Mouse (Mus musculus): Measurements from ENCODE around the gene Alox12.

Alox12 gene

GRCm38 (mm10) chr11:70242591-70242990 is 12.6 kb downstream of the Alox12 start:
- in situ Hi-C loops (cut with MboI; ENCODE audit: low sequenced_read_pairs) = no loop called here

GRCm38 (mm10) chr11:70239541-70240279 is 15.4 kb downstream of the Alox12 start, which contains the start of the genes Gm21988 and Rnasek:
Gene Gm21988 (minus strand): TSS chr11:70239830.
Gene Rnasek (minus strand): TSS chr11:70239842.
- in situ Hi-C loops (cut with MboI; ENCODE audit: low sequenced_read_pairs) = no loop called here

GRCm38 (mm10) chr11:70238591-70239440 is 16.3 kb downstream of the Alox12 start:
- in situ Hi-C loops (cut with MboI; ENCODE audit: low sequenced_read_pairs) = no loop called here

GRCm38 (mm10) chr11:70237457-70238167 is 17.5 kb downstream of the Alox12 start, which contains the start of gene 0610010K14Rik:
Gene 0610010K14Rik (minus strand): TSS chr11:70237914.
- in situ Hi-C loops (cut with MboI; ENCODE audit: low sequenced_read_pairs) = no loop called here

GRCm38 (mm10) chr11:70236717-70237116 is 18.4 kb downstream of the Alox12 start:
- in situ Hi-C loops (cut with MboI; ENCODE audit: low sequenced_read_pairs) = no loop called here

GRCm38 (mm10) chr11:70235254-70235900 is 19.8 kb downstream of the Alox12 start:
- in situ Hi-C loops (cut with MboI; ENCODE audit: low sequenced_read_pairs) = no loop called here

GRCm38 (mm10) chr11:70234497-70234896 is 20.7 kb downstream of the Alox12 start:
- in situ Hi-C loops (cut with MboI; ENCODE audit: low sequenced_read_pairs) = no loop called here

GRCm38 (mm10) chr11:70234037-70234436 is 21.1 kb downstream of the Alox12 start:
- in situ Hi-C loops (cut with MboI; ENCODE audit: low sequenced_read_pairs) = no loop called here

GRCm38 (mm10) chr11:70233016-70233415 is 22.1 kb downstream of the Alox12 start:
- in situ Hi-C loops (cut with MboI; ENCODE audit: low sequenced_read_pairs) = no loop called here

GRCm38 (mm10) chr11:70232546-70232945 is 22.6 kb downstream of the Alox12 start:
- in situ Hi-C loops (cut with MboI; ENCODE audit: low sequenced_read_pairs) = no loop called here

GRCm38 (mm10) chr11:70230239-70230727 is 24.9 kb downstream of the Alox12 start:
- in situ Hi-C loops (cut with MboI; ENCODE audit: low sequenced_read_pairs) = no loop called here

GRCm38 (mm10) chr11:70229260-70230010 is 25.7 kb downstream of the Alox12 start, which contains the start of gene Bcl6b:
Gene Bcl6b (minus strand): TSS chr11:70229798.
- in situ Hi-C loops (cut with MboI; ENCODE audit: low sequenced_read_pairs) = no loop called here

GRCm38 (mm10) chr11:70228828-70229227 is 26.3 kb downstream of the Alox12 start:
- in situ Hi-C loops (cut with MboI; ENCODE audit: low sequenced_read_pairs) = no loop called here

- in situ Hi-C loops (cut with MboI; ENCODE audit: low sequenced_read_pairs) = no loop called here
Measured at GRCm38 (mm10) chr11:70227661-70228245, 27.4 kb downstream of the Alox12 start.

- in situ Hi-C loops (cut with MboI; ENCODE audit: low sequenced_read_pairs) = no loop called here
Measured at GRCm38 (mm10) chr11:70227126-70227525, 28.0 kb downstream of the Alox12 start.

GRCm38 (mm10) chr11:70226602-70226890 is 28.6 kb downstream of the Alox12 start:
- in situ Hi-C loops (cut with MboI; ENCODE audit: low sequenced_read_pairs) = no loop called here

- in situ Hi-C loops (cut with MboI; ENCODE audit: low sequenced_read_pairs) = no loop called here
Measured at GRCm38 (mm10) chr11:70225798-70226601, 29.2 kb downstream of the Alox12 start.

- in situ Hi-C loops (cut with MboI; ENCODE audit: low sequenced_read_pairs) = no loop called here
Measured at GRCm38 (mm10) chr11:70223724-70224123, 31.4 kb downstream of the Alox12 start.

Measured in CH12F3 (cell line).